Mouse (Mus musculus): ENCODE data around the gene Zcchc18.
"Not testable (repeated sequence)": the region's sequence is repeated elsewhere in the genome, so short reads cannot be mapped to it uniquely, and the experiment has no call there.

The Zcchc18 gene

GRCm38 (mm10) chrX:136992978-136993547 lies at the start of gene Zcchc18:
Zcchc18 (plus strand) TSS chrX:136993155.
- peak; percentile 48 to 52 for DNase-seq

- DNase-seq, result peak; percentile 33 to 85
Observed at GRCm38 (mm10) chrX:136957583-136958279, 35.2 kb upstream of the Zcchc18 start.

- DNase-seq, result not testable (repeated sequence)
Observed at GRCm38 (mm10) chrX:136958300-136958699, 34.7 kb upstream of the Zcchc18 start.

GRCm38 (mm10) chrX:136959688-136960087 lies 33.3 kb upstream of the Zcchc18 start:
- DNase-seq, result peak in 1 of 2 experiments; percentile 7

DNA sequence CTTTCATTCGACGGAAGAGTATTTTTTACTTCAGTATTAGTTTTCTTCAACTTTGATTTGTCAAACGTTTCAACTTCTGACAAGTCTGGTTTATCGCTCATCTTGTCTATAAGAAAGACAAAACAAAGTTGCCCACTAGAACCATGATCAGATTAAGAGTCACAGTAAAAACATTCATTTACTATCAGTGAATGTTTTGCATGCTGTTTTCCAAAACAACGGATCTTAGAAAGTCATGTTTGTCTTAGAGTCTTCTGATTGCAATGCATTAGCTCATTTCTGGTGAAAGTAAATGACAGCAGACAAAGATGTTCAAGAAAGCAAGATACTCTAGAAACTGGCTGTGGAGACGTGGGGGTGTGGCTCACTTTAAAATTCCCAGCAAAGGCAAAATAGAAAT lies 17.6 kb upstream of the Zcchc18 start, which contains the start of gene Tmsb15b2:
Tmsb15b2 (minus strand) TSS at position 101 of the 400 bp plus-strand sequence.
- DNase-seq, result not testable (repeated sequence)

DNA sequence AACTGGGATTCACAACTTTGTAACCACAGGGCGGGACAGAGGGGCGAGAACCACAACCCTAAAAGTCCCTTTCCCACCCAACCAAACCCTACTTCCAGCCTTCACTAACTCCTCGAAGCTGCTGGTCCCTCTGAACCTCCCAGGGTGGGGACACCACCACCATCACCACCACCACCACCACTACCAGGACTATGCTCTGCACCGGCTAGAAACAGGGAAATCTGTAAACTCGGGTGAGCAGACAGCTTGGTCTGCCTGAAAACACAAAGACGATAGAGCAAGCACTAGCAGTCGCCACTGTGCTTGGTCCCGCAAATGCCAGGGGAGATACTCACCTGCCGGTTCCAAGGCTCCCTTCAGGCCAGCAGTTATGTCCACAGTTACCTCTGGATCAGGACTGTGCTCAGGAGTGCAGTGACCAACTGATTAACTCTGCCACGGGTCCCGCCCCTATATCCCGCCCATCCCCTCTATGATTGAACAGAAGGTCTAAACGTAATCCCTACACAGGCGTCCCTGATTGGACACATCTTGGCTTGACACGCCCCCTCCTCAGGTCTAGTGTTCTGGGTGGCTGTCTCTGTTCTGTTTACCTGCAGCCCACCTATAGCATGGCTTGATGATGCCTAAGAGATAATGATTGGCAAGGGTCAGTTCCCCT lies 16.4 kb upstream of the Zcchc18 start, which contains the start of the genes Tmsb15l and Tmsb15b1:
Tmsb15l (minus strand) TSS at position 446 of the 661 bp plus-strand sequence.
Tmsb15b1 (minus strand) TSS at position 451 of the 661 bp plus-strand sequence.
- DNase-seq, result peak; percentile 64 to 80

- DNase-seq, result no peak
Observed at GRCm38 (mm10) chrX:136978616-136979015, 14.3 kb upstream of the Zcchc18 start.

DNA sequence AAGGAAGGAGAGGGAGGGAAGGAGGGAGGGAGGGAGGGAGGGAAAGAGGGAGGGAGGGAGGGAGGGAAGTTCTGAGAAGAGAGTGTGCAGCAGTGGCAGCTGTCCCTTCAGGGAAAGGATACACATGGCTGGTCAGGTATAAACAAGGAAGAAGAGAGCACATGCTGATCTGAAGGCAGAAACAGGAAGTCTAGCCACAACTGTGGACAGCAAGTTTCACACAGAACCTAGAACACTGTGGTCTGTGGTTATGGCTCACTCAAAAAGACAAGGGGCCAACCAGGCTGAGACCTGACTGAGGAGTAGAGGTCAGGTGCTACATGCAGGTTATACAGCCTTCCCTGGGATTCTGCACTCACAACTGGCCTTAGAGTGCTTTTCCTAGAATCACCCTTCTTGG lies 6.9 kb upstream of the Zcchc18 start:
- no peak for DNase-seq

- no peak for DNase-seq
Observed at GRCm38 (mm10) chrX:136991274-136991673, 1.7 kb upstream of the Zcchc18 start.

- no peak for DNase-seq
Observed at GRCm38 (mm10) chrX:136992191-136992965, 577 bp upstream of the Zcchc18 start.

GRCm38 (mm10) chrX:136993641-136994040 lies 686 bp downstream of the Zcchc18 start:
- DNase-seq, result no peak

GRCm38 (mm10) chrX:136996256-136996655 lies 3.3 kb downstream of the Zcchc18 start:
- DNase-seq, result no peak

- DNase-seq, result peak in 1 of 2 experiments; percentile 31
Observed at GRCm38 (mm10) chrX:137015099-137015709, 22.2 kb downstream of the Zcchc18 start.

GRCm38 (mm10) chrX:137017668-137018067 lies 24.7 kb downstream of the Zcchc18 start:
- DNase-seq, result no peak

DNA sequence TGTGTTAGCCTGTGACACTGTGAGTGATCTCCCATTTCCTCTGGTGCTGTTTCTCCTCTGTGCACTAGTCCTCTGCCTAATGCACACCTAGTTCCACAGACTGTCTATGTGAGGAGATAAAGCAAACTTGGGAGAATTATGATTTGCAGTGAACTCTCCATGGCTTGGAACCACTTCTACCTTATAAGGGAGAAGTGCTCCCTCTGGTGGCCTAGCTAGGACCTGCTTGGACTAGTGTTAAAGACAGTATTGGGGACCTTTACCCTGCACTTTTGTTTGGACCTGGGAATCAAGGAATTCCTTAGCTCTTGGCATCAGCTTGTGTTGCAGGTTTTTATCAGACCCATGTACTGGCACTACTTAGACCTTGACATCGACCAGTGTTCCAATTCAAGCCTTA lies 26.4 kb downstream of the Zcchc18 start:
- peak; percentile 37 to 47 for DNase-seq

DNA sequence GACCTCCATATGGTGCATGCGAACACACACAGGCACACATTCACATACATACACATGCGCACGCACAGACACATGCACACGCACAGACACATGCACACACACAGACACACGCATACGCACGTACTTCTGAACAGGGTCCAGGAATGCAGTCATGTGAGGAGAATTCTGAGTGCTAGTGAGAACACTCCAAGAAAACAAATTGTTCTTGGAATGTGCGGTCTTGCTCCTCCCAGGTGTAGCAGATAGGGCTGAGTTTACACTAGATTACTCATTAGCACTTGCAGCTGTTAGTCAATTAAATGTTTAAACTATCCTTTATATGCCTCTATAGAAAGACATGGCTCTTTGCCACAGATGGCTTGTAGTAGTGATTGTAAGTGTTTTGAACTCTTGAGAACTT lies 38.0 kb downstream of the Zcchc18 start:
- DNase-seq, result peak; percentile 28 to 55

- DNase-seq, result no peak
Observed at GRCm38 (mm10) chrX:137031726-137032125, 38.8 kb downstream of the Zcchc18 start.

GRCm38 (mm10) chrX:137034322-137034721 lies 41.4 kb downstream of the Zcchc18 start:
- no peak for DNase-seq

DNA sequence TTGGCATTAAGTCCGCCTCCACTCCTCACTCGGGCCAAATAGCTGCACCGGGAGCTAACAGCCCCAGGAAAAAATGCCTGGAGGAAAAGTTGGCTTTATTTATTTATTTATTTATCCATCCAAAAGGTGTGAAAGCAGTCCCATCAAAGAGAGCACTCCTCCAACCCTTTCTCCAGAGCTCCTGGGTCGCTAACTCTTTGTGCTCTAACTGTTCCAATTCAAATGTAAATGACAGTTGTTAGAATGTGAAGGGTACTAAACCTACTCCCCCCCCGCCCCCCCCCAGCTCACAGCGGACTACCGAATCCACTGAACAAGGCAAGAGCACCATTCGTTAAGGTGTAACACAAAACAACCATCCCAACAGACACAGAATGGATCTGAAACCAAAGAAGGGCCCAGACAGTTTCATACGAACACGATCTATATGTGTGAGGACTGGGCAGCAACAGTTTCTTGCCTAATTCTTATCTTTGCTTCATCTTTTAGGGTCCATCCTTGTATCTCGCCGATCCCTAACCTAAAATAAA lies 44.6 kb downstream of the Zcchc18 start:
- no peak for DNase-seq

- DNase-seq, result peak; percentile 84 to 87
Observed at GRCm38 (mm10) chrX:137038000-137038483, 45.1 kb downstream of the Zcchc18 start, which contains the start of gene Slc25a53. Slc25a53 (minus strand) TSS chrX:137038302.

DNA sequence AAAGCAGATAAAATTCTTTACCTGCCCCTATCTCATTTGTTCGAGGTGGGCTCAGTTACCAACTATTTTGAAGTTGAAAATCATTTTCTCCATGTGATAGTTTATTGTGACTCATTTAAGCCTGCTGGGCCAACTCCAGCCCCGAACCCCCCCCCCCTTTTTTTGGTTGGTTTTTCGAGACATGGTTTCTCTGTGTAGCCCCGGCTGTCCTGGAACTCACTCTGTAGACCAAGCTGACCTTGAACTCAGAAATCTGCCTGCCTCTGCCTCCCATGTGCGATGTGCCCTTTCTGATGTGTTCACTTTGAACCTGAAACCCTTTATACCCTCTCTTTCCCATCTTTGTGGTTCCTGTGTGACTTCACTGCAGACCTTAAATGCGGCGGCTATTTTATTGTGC lies 45.5 kb downstream of the Zcchc18 start:
- DNase-seq, result no peak
